Mouse (Mus musculus) midbrain, embryonic 11.5 days (tissue): ENCODE measurements at regions not wholly inside any gene's neighbourhood (a gene's known extent, or its start where the extent isn't known, plus 50 kb on each side); places are given as distances from the start of the nearest gene placed in this dataset.

ENCODE experiments used
- ATAC-seq: fragments of 200-750 bp; cut with Nextera tagmentation; 2 replicates; pipeline ENCODE4 v1.8.0; 2017; ENCODE audit warnings: moderate TSS enrichment, moderate library complexity; ENCODE audit not compliant: low FRiP score
- DNase-seq: peaks from one replicate; pipeline ENCODE4 v3.0.0; 2015; ENCODE audit warnings: low spot score; ENCODE audit errors: missing footprints
- H3K27ac ChIP-seq: fragments of 300-500 bp; sonication (generic); 2 replicates; pipeline ENCODE4 v1.5.1; 2014; ENCODE audit warnings: low read depth, low read length
- H3K27me3 ChIP-seq: fragments of 300-500 bp; sonication (generic); 2 replicates; pipeline ENCODE4 v1.6.1; 2014; ENCODE audit warnings: mild to moderate bottlenecking, low read length, moderate library complexity, mixed read lengths; ENCODE audit not compliant: control insufficient read depth, insufficient read depth
- H3K36me3 ChIP-seq: fragments of 300-500 bp; sonication (generic); 2 replicates; pipeline ENCODE4 v1.6.1; 2014; ENCODE audit warnings: mild to moderate bottlenecking, low read length, moderate library complexity, mixed read lengths; ENCODE audit not compliant: control insufficient read depth, insufficient read depth
- H3K4me1 ChIP-seq: fragments of 300-500 bp; sonication (generic); 2 replicates; pipeline ENCODE4 v1.6.1; 2014; ENCODE audit warnings: low read length; ENCODE audit not compliant: control insufficient read depth, insufficient read depth
- H3K4me2 ChIP-seq: fragments of 300-500 bp; sonication (generic); 2 replicates; pipeline ENCODE4 v1.6.1; 2014; ENCODE audit warnings: mild to moderate bottlenecking, moderate library complexity
- H3K4me3 ChIP-seq: fragments of 300-500 bp; sonication (generic); 2 replicates; pipeline ENCODE4 v1.5.1; 2014; ENCODE audit warnings: low read depth, low read length
- H3K9ac ChIP-seq: fragments of 300-500 bp; sonication (generic); 2 replicates; pipeline ENCODE4 v1.6.1; 2014; ENCODE audit warnings: low read length
- H3K9me3 ChIP-seq: fragments of 300-500 bp; sonication (generic); 2 replicates; pipeline ENCODE4 v1.6.1; 2016; ENCODE audit warnings: low read length; ENCODE audit not compliant: control insufficient read depth
- WGBS: fragments of 180-500 bp; shearing (Covaris S2); extraction: QIAGEN DNeasy Blood & Tissue Kit; methylation state at CpG from one replicate; pipeline ENCODE4 v1.1.7; 2014; 5-methylcytosine and 5-hydroxymethylcytosine counted together

DNA sequence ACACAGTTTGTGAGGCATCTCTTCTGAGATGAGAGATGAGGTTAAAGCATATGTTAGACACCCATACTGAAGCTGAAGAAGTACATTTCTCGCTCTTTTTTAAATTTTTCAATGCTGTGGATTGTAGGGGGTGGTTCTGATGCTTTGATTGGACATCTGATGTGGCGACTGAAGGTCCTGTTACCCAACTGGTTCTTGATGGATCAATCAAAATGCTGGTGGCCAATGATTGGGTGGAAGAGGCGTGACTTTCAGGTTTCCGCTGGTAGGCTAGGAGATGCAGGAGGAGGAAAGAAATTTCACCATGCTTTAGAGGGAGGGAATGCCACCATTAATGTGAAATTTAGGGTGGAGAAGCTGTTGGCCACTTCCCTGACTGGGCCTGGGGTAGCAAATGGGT, 272.7 kb upstream of the Bmp2 start:
- Histone ChIP-seq H3K4me1 (no peaks in the 10 kb centered on the region), H3K4me3 (no peak overlapping the region), H3K4me2 (no peak overlapping the region), H3K27me3 (no peaks in the 10 kb centered on the region), H3K9ac (no peak overlapping the region), H3K27ac (no peak overlapping the region), H3K36me3 (no peaks in the 10 kb centered on the region), H3K9me3 (no peaks in the 10 kb centered on the region)
- 87% methylated on average over 4 of the region's 4 CpGs for WGBS
- ATAC-seq: no peak
- DNase-seq: no peak

GRCm38 (mm10) chr2:133282692-133283091, 269.3 kb upstream of the Bmp2 start:
- Histone ChIP-seq H3K27me3 (no peaks in the 10 kb centered on the region), H3K9ac (no peak overlapping the region), H3K27ac (no peak overlapping the region), H3K9me3 (no peaks in the 10 kb centered on the region), H3K4me2 (no peak overlapping the region), H3K36me3 (no peaks in the 10 kb centered on the region), H3K4me3 (no peak overlapping the region), H3K4me1 (no peaks in the 10 kb centered on the region)
- DNase-seq: no peak
- 0 out of 2 replicates have a peak, but pooled peaks have one; percentile 38 for ATAC-seq
- WGBS: 71% methylated on average over 5 of the region's 5 CpGs

DNA sequence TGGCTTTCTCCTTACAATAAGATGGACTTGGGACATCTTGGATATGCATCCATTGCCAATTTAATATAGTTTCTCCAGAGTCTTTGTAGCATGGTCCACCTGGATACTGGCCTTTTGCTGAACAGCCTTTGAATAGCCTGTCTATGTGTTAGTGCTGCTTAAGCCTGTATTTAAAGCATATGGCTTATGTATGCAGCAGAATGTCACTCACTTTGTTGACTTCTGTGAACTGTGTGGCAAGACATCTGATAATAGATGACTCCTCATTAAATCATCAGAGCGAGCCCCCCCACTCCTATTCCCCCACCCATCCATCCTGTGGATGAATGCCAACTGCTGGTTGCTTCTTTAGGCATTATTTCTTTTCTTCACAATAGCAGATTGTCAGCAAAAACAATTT, 268.2 kb upstream of the Bmp2 start:
- Histone ChIP-seq H3K4me3 (no peak overlapping the region), H3K27ac (no peak overlapping the region), H3K4me2 (no peak overlapping the region), H3K36me3 (no peaks in the 10 kb centered on the region), H3K9ac (no peak overlapping the region), H3K27me3 (no peaks in the 10 kb centered on the region), H3K4me1 (no peaks in the 10 kb centered on the region), H3K9me3 (no peaks in the 10 kb centered on the region)
- DNase-seq (no peak), ATAC-seq (no peak)
- 60% methylated on average over 1 of the region's 1 CpGs for WGBS

DNA sequence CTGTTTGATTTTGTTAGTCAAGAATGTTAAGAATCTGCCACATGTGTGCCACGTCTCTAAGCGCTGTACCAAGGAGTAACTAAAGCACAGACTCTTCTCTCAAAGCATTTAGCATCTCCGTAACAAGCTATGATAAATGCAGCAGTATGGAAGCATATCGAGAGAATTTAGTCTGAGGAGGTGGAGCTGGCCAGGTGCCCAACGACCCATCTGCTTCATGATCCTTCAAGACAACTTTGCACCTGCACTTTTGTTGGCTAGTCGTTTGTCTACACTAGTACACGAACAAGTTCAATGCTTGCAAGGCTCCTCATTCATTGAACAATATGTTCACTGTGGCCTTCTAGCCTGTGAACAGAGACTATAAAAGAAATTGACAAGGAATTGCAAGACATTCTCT, 257.8 kb upstream of the Bmp2 start:
- H3K27me3 ChIP-seq: no peaks in the 10 kb centered on the region
- H3K27ac ChIP-seq: no peak overlapping the region
- ATAC-seq: no peak
- H3K9me3 ChIP-seq: no peaks in the 10 kb centered on the region
- H3K36me3 ChIP-seq: no peaks in the 10 kb centered on the region
- no peak overlapping the region for H3K9ac ChIP-seq
- no peak overlapping the region for H3K4me2 ChIP-seq
- H3K4me3 ChIP-seq: no peak overlapping the region
- H3K4me1 ChIP-seq: no peaks in the 10 kb centered on the region
- DNase-seq: no peak
- 86% methylated on average over 7 of the region's 7 CpGs for WGBS

DNA sequence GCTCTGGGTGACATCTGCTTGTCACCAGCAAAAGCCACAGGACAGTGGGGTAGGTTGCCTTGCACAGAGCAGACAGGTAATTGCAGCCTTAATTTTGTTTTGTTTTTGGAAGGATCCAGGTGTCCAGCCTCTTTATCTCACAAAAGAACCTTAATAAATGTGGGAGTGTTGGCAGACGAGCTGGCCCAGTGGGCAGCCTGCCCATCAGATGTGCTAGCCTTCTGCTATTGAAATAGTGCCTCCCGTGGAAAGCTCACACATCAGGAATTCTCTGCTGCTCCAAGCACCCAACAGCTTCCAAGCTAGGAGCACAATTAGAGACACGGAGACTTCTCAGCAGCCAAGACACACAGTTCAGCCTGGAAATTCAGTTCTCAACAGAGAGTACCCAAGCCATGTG, 246.0 kb upstream of the Bmp2 start:
- Histone ChIP-seq H3K27ac (no peak overlapping the region), H3K9me3 (no peaks in the 10 kb centered on the region), H3K27me3 (no peaks in the 10 kb centered on the region), H3K4me1 (no peaks in the 10 kb centered on the region), H3K9ac (no peak overlapping the region), H3K4me2 (no peak overlapping the region), H3K36me3 (no peaks in the 10 kb centered on the region), H3K4me3 (no peak overlapping the region)
- ATAC-seq (no peak), DNase-seq (no peak)
- 79% methylated on average over 3 of the region's 3 CpGs for WGBS

GRCm38 (mm10) chr2:133311001-133311400, 241.0 kb upstream of the Bmp2 start:
- Histone ChIP-seq H3K9ac (no peak overlapping the region), H3K9me3 (no peaks in the 10 kb centered on the region), H3K36me3 (no peaks in the 10 kb centered on the region), H3K4me1 (no peaks in the 10 kb centered on the region), H3K27ac (no peak overlapping the region), H3K4me2 (no peak overlapping the region), H3K4me3 (no peak overlapping the region), H3K27me3 (no peaks in the 10 kb centered on the region)
- ATAC-seq (no peak), DNase-seq (no peak)
- 52% methylated on average over 1 of the region's 1 CpGs for WGBS

DNA sequence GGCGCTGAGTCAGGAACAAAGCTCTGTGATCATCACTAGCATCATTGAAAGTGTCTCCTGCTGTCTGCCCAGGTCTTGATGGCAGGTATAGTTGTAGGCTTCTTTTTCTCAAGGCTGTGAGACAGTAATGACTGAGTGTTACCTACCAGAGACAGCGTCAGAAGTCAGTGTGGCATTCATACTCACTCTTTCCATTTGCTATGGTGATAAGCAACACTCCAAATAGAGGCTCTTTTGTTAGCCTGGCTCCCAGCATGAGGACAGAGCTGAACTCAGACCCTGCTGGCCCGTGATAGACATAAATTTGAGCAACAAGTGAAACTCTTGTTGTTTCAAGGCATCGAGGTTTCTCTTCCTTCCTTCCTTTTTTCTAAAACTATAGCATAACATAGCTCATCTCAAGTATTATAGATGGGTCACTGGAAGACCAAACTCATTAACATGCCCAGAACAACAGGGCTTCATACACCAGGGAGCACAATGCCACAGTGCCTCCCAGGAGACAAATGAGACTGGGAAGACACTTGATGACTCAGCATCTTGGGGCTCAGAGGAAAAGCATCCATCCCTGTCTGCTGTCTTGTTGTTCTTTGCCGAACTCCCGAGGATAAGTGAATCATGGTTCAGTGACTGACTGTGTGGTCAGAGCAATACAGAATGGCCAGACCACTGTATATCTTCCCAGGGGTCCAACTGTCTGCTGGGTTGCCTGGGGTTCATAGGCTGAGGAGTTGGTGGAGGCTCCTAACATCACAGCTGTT, 225.5 kb upstream of the Bmp2 start:
- no peaks in the 10 kb centered on the region for H3K27me3 ChIP-seq
- DNase-seq (peak; percentile 69), ATAC-seq (no peak)
- no peaks in the 10 kb centered on the region for H3K4me1 ChIP-seq
- no peaks in the 10 kb centered on the region for H3K9me3 ChIP-seq
- WGBS: 67% methylated on average over 6 of the region's 6 CpGs
- no peak overlapping the region for H3K9ac ChIP-seq
- H3K27ac ChIP-seq: no peak overlapping the region
- H3K4me3 ChIP-seq: no peak overlapping the region
- no peaks in the 10 kb centered on the region for H3K36me3 ChIP-seq
- H3K4me2 ChIP-seq: no peak overlapping the region

DNA sequence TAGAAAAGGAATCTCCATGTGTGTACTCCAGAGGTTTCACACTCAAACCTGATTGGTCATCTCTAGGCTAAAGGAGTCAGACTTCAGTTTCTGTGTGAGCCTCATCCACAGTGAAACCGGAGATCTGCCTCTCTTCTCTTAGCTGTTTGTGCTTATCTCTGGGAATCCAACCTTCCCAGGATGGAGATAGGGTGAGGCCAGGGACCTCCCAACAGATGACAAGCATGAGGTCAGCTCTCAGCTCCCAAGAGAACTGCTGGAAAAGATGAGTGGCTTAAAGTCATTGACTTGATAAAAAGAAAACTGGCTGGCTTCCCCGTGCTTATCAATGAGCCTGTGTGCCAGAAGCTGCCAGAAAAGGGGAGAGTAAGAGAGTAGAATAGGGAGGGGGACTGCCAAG, 224.3 kb upstream of the Bmp2 start:
- Histone ChIP-seq H3K4me3 (no peak overlapping the region), H3K27me3 (no peaks in the 10 kb centered on the region), H3K27ac (no peak overlapping the region), H3K4me1 (no peaks in the 10 kb centered on the region), H3K36me3 (no peaks in the 10 kb centered on the region), H3K4me2 (no peak overlapping the region), H3K9ac (no peak overlapping the region), H3K9me3 (no peaks in the 10 kb centered on the region)
- peak; percentile 76 for DNase-seq
- ATAC-seq: no peak
- 71% methylated on average over 2 of the region's 2 CpGs for WGBS

DNA sequence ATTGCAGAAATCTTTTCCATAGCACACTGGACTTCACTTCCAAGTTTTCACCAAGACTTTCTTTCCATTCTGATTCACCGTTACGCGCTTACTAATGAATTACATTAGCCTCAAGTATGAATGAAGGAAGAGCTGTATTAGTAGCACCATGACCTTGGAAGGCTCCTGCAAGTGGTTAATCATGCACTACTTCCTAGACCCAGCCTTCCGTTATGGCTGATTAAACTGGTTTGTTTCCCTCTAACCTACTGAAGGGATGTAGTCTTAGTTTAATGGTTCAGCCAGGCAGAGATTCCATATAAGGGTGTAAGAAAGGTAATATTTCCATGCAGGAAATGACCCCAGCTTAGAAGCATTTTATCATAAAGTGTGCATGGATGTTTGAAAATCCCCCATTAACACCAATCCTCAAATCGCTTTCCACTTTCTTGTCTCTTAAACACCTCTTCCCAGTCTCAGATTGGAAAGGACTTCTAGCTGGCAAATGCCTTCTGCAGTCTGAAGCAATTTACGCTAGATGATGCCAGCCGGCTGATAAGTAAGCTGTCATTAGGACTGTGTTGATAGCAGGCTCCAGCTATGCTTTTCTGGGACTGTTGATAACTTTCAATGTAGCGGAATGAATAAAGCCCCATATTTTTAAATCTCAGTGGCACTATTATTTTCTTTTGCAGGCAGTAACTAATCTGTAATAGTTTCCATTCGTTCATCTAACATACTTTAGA, 215.6 kb upstream of the Bmp2 start:
- no peak overlapping the region for H3K9ac ChIP-seq
- H3K4me1 ChIP-seq: no peaks in the 10 kb centered on the region
- no peaks in the 10 kb centered on the region for H3K36me3 ChIP-seq
- 90% methylated on average over 9 of the region's 9 CpGs for WGBS
- ATAC-seq (no peak), DNase-seq (no peak)
- H3K27ac ChIP-seq: no peak overlapping the region
- no peaks in the 10 kb centered on the region for H3K9me3 ChIP-seq
- no peak overlapping the region for H3K4me3 ChIP-seq
- H3K4me2 ChIP-seq: no peak overlapping the region
- peaks cover 14% of the 10 kb centered on the region for H3K27me3 ChIP-seq
